Mouse (Mus musculus) granulocyte monocyte progenitor cell, adult 5-6 weeks (primary cell): ENCODE data around the gene Snrpc. TPM values are rescaled to one million over a fixed set of nuclear protein-coding genes. Genes with fewer than 3 reads are reported as not detected.
A peak's percentile ranks its signal among the peaks of the same experiment; 100 is the strongest.

Experiments
- ATAC-seq: replicated peaks from 2 replicates; pipeline ENCODE4 v1.8.0; 2016; ENCODE audit warnings: mild to moderate bottlenecking, moderate TSS enrichment, inconsistent platforms; ENCODE audit not compliant: poor library complexity, severe bottlenecking
- total RNA-seq, 2 experiments: library from RNA; stranded (forward) in 1 of 2; stranded (reverse) in 1 of 2; fragments of 200-712, 200-1000 nt in 1 of 2; fragments of >200 nt in 1 of 2; fragmentation: Nextera tagmentation in 1 of 2; gene quantifications; 2 replicates each; pipeline ENCODE4 v1.2.3; 2014 to 2017

Snrpc gene
- total RNA-seq, 2 experiments from 2014 or later, result 132 to 161 TPM

DNA sequence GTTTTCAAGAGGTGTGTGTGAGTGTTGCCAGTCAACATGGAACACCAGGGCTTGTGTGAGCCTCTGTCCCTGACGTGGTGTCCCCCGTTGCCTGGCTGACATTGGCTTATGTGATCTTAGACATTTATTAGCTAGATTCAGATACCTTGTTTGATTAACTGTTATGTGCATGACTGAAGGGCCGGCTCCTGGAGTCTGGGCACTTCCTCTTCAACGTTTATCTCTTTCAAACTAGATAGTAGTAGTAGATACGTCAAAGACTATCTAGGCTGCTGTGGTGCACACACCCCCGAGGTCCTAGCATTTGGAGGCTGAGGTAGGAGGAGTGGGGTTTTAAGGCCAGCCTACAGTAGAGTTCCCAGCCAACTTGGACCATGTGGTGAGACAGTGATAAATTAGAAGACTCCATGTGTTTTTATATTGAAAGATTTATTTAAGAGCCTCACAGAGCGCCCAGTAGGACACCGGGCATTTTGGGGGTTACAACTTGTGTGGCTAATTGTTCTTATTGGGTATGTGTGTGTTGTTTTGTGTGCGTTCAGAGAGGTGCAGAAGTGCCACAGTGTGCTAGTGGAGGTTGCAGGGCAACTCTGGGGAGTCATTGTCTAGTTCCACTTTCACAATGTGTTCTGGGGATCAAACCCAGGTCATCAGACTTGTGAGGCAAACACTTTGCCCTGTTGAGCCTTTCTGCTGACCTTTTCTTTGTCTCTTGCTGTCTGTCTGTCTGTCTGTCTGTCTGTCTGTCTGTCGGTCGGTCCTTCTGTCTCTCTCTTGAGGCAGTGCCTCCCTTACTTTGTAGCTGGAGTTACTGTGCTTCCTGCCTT lies 19.9 kb downstream of the Snrpc start:
- ATAC-seq, result 0 out of 2 replicates have a peak, but pooled peaks have one; percentile 23

DNA sequence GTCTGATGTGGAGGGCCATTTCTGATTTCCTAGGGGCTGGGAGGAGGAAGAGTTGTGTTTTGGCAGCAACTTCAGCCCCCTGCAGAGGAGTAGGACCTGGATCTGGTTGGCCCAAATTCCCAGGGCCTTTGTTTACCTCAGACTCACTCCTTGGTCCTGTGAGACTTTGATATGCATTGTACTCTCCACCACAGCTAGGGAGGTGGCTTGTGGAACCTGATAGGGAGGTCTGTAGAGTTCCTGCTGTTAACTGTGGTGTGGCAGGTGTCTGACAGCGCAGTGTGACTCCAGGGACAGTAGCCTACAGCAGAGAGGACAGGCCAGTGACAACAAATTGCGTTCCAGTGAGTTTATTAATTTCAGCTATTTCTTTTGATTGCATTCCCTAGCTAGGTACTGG lies 21.2 kb downstream of the Snrpc start:
- ATAC-seq, result no peak

DNA sequence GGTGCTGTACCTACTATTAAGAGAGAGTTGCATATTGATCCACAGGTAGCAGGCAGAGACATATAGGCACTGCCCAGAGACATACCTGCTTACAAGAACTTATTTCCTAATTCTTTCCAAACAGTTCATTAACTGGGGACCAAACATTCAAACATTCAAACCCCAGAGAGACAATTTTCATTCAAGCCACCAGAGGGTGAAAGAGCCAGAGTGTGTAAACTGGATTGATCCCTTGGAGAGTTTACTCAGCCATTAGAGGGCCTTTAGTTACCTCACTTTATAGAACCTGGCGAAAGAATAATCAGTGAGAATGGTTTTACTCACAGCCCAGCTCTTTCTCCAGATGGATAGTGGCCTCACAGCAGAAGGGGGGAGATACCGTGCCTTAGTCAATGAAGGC lies 27.5 kb downstream of the Snrpc start:
- no peak for ATAC-seq

DNA sequence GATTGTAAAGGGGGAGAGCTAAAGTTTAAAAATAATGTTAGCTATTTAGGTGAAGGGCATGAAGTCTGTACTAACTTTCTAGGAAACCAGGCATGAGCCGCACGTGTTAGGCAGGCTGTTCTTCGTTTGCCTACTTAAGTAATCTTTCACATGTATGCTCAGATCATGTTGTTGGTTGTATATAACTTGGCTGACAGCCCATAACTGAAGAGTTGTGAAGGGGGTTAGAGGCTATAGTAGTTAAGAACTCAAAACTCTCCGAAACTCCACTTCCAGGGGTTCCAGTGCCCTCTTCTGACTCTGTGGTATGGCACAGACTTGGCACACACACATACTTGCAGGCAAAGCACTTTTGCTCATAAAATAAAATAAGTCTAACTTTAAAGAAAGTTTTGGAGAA lies 28.8 kb downstream of the Snrpc start:
- no peak for ATAC-seq

DNA sequence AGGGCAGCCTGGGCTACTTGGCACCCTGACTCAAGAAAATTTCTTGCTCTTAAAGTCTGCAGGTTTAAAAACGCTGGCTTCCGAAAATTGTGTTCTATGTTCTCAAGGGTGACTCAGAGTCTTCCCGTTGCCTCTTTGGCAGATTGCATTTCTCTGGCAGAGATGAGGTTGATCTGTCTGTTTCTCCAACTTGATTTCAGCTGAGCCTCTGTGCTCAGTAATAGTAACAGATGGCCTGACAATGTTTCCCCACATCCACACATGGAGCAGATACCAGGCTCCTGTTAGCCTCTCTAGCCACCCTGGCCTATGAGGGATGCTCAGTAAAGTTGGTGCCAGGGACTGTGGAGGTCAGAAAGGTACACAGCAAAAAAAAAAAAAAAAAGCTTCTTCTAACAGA lies 33.9 kb downstream of the Snrpc start:
- ATAC-seq, result no peak

DNA sequence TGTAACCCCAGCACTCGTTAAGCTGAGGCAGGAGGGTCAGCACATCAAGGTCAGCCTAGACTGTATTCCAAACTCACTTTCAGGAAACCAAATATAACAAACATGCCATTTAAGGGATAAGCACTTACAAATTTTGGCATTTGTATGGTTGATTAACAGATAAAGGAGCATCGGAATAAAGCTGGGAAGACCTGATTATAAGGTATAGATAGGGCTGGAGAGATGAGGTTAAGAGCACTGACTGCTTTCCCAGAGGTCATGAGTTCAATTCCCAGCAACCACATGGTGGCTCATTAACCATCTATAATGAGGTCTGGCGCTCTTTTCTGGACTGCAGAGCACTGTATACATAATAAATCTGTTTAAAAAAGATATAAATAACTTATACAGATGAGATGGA lies 35.6 kb downstream of the Snrpc start:
- ATAC-seq, result no peak

DNA sequence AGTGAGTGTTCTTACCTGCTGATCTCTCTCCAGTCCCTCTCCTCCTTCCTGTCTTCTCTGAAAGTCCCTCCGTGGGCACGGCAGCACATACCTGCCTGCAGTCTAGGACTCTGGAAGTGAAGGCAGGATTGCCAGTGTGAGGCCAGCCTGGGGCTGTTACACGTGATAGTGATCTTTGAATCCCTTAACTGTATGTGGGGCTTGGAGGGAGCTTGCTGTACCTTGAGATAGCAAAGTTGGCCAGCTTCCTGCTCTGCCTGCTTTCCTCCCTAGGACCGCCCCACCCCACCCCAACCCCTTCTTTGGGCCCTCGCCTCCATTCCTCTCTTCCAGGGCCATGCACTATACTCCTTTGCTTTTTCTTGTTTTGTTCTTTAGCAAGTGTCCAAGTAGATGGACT lies 36.6 kb downstream of the Snrpc start:
- ATAC-seq, result no peak

DNA sequence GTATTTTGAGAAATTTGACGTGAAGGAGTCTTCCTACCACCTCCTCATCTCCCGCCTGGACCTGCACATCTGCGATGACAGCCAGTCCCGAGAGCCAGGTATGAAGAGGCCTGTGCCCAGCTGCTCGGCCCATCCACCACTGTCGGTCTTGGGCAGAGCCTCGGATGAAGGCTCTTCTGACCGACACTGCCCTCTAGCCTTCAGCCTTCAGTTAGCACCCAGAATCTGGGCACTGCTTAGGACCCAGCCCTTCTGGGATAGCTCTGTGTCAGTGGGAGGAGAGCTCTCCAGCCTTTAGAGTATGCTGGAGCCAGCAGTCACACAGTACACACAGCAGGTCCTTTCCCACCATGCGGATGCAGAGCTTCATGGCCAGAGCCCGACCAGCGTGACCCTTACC lies 43.6 kb downstream of the Snrpc start:
- ATAC-seq, result no peak

DNA sequence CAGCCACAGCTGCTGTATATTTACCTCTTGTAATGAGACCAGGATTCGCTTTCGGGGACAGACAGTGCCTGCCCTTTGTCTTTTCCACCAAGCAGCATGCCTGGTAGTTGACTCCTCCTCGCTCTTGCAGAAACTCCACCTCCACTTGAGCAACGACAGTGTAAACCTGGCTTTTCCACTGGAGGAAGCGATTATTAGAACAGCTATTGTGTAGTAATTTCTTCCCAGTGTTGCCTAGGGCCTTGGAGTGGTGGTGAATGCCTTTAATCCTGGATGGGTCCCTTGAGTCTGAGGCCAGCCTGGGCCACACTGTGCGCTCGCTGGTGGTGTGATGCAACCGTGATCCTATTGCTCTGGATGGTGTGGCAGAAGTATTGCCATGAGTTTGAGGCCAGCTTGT lies 45.2 kb downstream of the Snrpc start:
- ATAC-seq, result no peak

DNA sequence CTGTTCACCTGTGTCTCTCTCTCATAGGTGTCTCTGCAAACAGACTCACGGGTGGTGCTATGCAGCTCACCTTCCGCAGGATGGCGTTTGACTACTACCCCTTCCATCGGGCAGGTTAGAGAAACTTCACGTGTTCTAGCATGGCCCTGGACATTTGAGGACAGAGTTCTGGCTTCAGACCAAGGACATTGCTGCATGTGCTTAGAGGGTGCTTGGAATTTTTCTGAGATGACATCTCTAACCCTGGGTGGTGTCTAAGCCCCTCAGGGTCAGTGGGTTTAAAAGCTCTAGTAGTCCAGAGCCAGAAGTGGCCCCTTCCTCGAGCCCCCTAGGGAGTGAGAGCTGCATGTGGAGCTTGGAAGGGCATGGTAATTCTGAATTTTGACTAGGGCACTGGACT lies 46.0 kb downstream of the Snrpc start:
- no peak for ATAC-seq

DNA sequence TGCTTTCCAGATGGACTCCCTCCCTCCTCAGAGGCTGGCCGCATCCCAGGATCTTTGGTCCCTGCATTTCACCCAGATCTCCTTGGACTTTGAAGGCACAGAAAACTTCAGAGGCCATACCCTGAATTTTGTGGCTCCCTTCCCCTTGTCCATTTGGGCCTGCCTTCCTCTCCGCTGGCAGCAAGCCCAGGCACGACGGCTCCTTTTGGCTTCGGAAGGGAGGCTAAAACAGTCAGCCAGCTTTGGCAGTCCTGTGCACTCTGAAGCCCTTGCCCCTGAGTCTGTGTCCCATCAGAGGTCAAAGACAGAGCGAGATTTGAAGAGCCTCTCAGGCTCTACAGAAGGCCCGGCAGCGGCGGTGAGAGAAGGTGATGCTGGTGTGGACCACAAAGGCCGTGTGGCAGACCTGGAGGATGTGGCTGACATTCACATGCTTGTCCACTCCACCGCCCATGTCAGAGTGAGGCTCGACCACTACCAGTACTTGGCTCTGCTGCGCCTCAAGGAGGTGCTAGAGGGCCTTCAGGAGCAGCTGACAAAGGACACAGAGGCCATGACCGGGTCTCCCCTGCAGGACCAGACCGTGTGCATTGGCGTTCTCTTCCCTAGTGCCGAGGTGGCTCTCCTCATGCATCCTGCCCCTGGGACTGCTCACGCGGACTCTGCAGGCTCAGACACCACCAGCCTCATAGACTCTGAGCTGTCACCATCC lies 48.7 kb downstream of the Snrpc start:
- ATAC-seq, result no peak

Other genes starting within 250 kb of the Snrpc start
- 95.3 and 120 TPM in 2 replicates for gene Nudt3, start 214.7 kb upstream of the Snrpc start, total RNA-seq (2014; fragmentation: Nextera tagmentation)
- gene Nudt3, start 214.7 kb upstream of the Snrpc start, total RNA-seq (2017), result 173 and 194 TPM in 2 replicates
- not detected in 2 replicates for gene RPS10-NUDT3, start 202.9 kb upstream of the Snrpc start, total RNA-seq (2014; fragmentation: Nextera tagmentation)
- not detected in 2 replicates for gene RPS10-NUDT3, start 202.9 kb upstream of the Snrpc start, total RNA-seq (2017)
- 2,240 and 2,398 TPM in 2 replicates for gene Rps10, start 201.5 kb upstream of the Snrpc start, total RNA-seq (2014; fragmentation: Nextera tagmentation)
- 2,059 and 2,173 TPM in 2 replicates for gene Rps10, start 201.5 kb upstream of the Snrpc start, total RNA-seq (2017)
- not detected in 2 replicates for gene Pacsin1, start 182.6 kb upstream of the Snrpc start, total RNA-seq (2014; fragmentation: Nextera tagmentation)
- 0.43 TPM in 1 of 2 replicates, not detected in the other for gene Pacsin1, start 182.6 kb upstream of the Snrpc start, total RNA-seq (2017)
- not detected in 2 replicates for gene Spdef, start 109.2 kb upstream of the Snrpc start, total RNA-seq (2014; fragmentation: Nextera tagmentation)
- gene Spdef, start 109.2 kb upstream of the Snrpc start, total RNA-seq (2017), result not detected in 2 replicates
- 47.9 and 51.2 TPM in 2 replicates for gene D17Wsu92e, start 17.5 kb upstream of the Snrpc start, total RNA-seq (2014; fragmentation: Nextera tagmentation)
- 46.3 and 50.6 TPM in 2 replicates for gene D17Wsu92e, start 17.5 kb upstream of the Snrpc start, total RNA-seq (2017)
- 13.6 and 19.4 TPM in 2 replicates for gene Uhrf1bp1, start 18.3 kb downstream of the Snrpc start, total RNA-seq (2014; fragmentation: Nextera tagmentation)
- gene Uhrf1bp1, start 18.3 kb downstream of the Snrpc start, total RNA-seq (2017), result 6.7 and 6.9 TPM in 2 replicates
- gene Anks1, start 71.2 kb downstream of the Snrpc start, total RNA-seq (2014; fragmentation: Nextera tagmentation), result 49.0 and 66.4 TPM in 2 replicates
- 31.9 and 34.9 TPM in 2 replicates for gene Anks1, start 71.2 kb downstream of the Snrpc start, total RNA-seq (2017)
- 39.9 and 46.9 TPM in 2 replicates for gene Taf11, start 71.7 kb downstream of the Snrpc start, total RNA-seq (2014; fragmentation: Nextera tagmentation)
- gene Taf11, start 71.7 kb downstream of the Snrpc start, total RNA-seq (2017), result 35.7 and 44.0 TPM in 2 replicates
- gene Tcp11, start 242.5 kb downstream of the Snrpc start, total RNA-seq (2014; fragmentation: Nextera tagmentation), result 0.60 TPM in 1 of 2 replicates, not detected in the other
- 2.1 and 2.4 TPM in 2 replicates for gene Tcp11, start 242.5 kb downstream of the Snrpc start, total RNA-seq (2017)